Mouse (Mus musculus) midbrain, embryonic 14.5 days (tissue): ENCODE data around the gene Chrm4. TPM values are rescaled to one million over a fixed set of nuclear protein-coding genes. Genes with fewer than 3 reads are reported as not detected.
A peak's percentile ranks its signal among the peaks of the same experiment; 100 is the strongest.

Experiments
- ATAC-seq: fragments of 200-750 bp; cut with Nextera tagmentation; 2 replicates; pipeline ENCODE4 v1.8.0; 2017; ENCODE audit warnings: moderate number of reproducible peaks, moderate library complexity; ENCODE audit not compliant: low FRiP score, low TSS enrichment
- DNase-seq: peaks from one replicate; pipeline ENCODE4 v3.0.0-alpha.2; 2015
- H3K27ac ChIP-seq: fragments of 300-500 bp; sonication (generic); replicated peaks from 2 replicates; pipeline ENCODE4 v1.5.1; 2014; ENCODE audit warnings: mild to moderate bottlenecking, low read depth, low read length, moderate library complexity
- H3K27me3 ChIP-seq: fragments of 300-500 bp; sonication (generic); 2 replicates; pipeline ENCODE4 v1.6.1; 2014; ENCODE audit warnings: low read length, control low read depth, mixed read lengths; ENCODE audit not compliant: control insufficient read depth, insufficient read depth
- H3K36me3 ChIP-seq: fragments of 300-500 bp; sonication (generic); 2 replicates; pipeline ENCODE4 v1.6.1; 2014; ENCODE audit warnings: low read length, control low read depth; ENCODE audit not compliant: control insufficient read depth, insufficient read depth
- H3K4me1 ChIP-seq: fragments of 300-500 bp; sonication (generic); 2 replicates; pipeline ENCODE4 v1.6.1; 2014; ENCODE audit warnings: mild to moderate bottlenecking, antibody characterized with exemption, low read length, control low read depth; ENCODE audit not compliant: control insufficient read depth, insufficient read depth
- H3K4me2 ChIP-seq: fragments of 300-500 bp; sonication (generic); 2 replicates; pipeline ENCODE4 v1.6.1; 2014; ENCODE audit warnings: mild to moderate bottlenecking, low read length, moderate library complexity
- H3K4me3 ChIP-seq: fragments of 300-500 bp; sonication (generic); replicated peaks from 2 replicates; pipeline ENCODE4 v1.5.1; 2014; ENCODE audit warnings: low read depth, low read length
- H3K9ac ChIP-seq: fragments of 300-500 bp; sonication (generic); replicated peaks from 2 replicates; pipeline ENCODE4 v1.6.1; 2014; ENCODE audit warnings: mild to moderate bottlenecking, low read length, moderate library complexity
- H3K9me3 ChIP-seq: fragments of 300-500 bp; sonication (generic); 2 replicates; pipeline ENCODE4 v1.6.1; 2016; ENCODE audit warnings: low read length, control low read depth, mixed read lengths; ENCODE audit not compliant: control insufficient read depth
- WGBS: fragments of 180-500 bp; shearing (Covaris S2); extraction: QIAGEN DNeasy Blood & Tissue Kit; methylation state at CpG from one replicate; pipeline ENCODE4 v1.1.7; 2014; 5-methylcytosine and 5-hydroxymethylcytosine counted together
- polyA plus RNA-seq: library from polyadenylated mRNA; unstranded; fragments of >200 nt; fragmentation: Nextera tagmentation; extraction: Ambion mirVana; gene quantifications from 2 replicates; pipeline ENCODE4 v1.2.1, GENCODE M21; 2014

The Chrm4 gene
- polyA plus RNA-seq, 1 experiment from 2014 or later, result 0.34 TPM

DNA sequence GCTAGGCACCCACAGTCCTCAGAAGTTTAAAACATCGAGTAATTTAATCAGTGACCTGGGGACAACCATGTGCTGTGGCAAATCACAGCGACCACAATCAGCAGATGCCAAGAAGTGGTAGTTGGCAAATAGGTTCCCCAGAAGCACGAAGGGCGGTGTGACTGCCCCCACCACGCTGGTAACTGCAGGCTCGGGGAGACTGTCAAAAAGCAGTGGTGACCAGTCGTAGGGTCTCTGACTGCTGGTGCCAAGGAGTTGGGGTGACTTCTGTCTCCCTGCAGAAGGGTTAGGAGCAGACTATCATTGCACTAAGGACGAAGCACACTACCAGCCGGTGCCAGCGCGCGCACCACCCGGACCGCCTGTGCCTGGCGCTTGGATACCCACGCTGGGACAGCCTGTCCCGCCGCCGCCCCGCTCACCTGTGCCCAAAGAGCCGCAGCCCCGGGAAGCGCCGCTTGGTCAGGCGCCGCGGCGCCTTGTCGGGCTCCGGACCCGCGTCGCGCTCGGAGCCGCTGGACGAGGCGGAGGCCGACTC, 35.9 kb downstream of the Chrm4 start:
- under 1% methylated on average over 36 of the region's 39 CpGs for WGBS
- no peak; the same call in none of the 2 replicates for ATAC-seq
- H3K4me1 ChIP-seq, result peaks cover 17% of the 10 kb centered on the region

DNA sequence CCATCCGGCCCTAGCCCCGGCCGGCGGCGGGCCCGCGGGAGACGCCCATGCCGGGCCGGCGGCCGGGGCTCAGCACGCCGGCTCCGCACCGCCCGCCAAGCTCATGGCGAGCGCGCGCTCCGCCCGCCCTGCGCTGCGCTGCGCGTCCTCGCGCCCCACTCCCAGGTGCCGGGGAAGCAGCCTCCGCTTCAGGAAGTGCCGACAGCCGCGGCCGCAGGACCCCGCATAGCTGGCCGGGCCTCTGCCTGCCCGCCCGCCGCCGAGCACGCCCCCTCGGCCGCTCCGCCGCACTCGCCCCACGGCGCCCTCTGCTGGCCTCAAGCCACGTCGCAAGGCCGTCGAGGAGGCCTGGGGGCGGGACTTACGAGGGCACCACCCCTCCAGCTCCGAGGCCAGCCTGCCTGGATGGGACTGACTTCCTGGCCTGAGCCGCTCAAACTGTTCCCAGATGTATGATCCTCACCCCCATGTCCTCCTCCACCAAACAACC, 36.4 kb downstream of the Chrm4 start:
- H3K27me3 ChIP-seq, result no peaks in the 10 kb centered on the region
- DNase-seq (peak; percentile 95), ATAC-seq (peak; percentile 95)
- peak overlapping the region; percentile 77 for H3K27ac ChIP-seq
- H3K4me1 ChIP-seq, result peaks cover 17% of the 10 kb centered on the region
- peak overlapping the region; percentile 82 for H3K9ac ChIP-seq
- no peaks in the 10 kb centered on the region for H3K9me3 ChIP-seq
- H3K4me2 ChIP-seq, result peak overlapping the region; percentile 90
- H3K36me3 ChIP-seq, result no peaks in the 10 kb centered on the region
- peak overlapping the region; percentile 78 for H3K4me3 ChIP-seq
- 1% methylated on average over 56 of the region's 57 CpGs for WGBS

More for the DNA sequence above, 35.9 kb downstream of the Chrm4 start:
- H3K9me3 ChIP-seq, result no peaks in the 10 kb centered on the region
- no peaks in the 10 kb centered on the region for H3K36me3 ChIP-seq
- DNase-seq, result no peak
- H3K4me3 ChIP-seq, result peak overlapping the region; percentile 78
- H3K4me2 ChIP-seq, result peak overlapping the region; percentile 90
- peak overlapping the region; percentile 77 for H3K27ac ChIP-seq
- no peaks in the 10 kb centered on the region for H3K27me3 ChIP-seq
- H3K9ac ChIP-seq, result peak overlapping the region; percentile 82

DNA sequence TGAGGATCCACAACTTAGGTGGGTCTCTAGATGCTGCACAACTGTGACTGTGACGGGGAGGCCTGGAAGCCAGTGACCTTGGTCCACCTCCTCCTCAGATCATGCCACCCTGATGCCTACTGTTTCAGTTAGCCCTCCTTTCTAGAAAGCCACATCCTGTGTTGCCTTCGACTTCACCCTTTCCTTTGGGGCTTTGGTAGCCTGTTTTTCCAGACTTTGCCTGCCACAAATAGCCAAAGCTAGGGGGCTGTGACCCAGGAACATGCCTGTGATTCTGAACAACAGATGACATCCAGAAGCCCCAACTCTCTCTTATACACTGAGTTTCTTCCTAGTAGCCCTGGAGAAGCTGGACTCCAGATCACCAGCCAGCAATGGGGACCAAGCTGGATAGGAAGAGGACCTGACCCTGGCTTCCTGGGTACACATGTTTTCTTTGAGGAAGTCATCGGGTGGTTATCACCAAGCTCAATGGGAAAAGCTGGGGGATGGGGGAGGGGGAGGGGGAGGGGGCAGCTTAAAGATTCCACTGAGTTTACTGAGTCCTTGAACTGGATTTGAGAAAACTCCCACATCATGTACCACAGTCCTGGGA, 37.7 kb downstream of the Chrm4 start:
- Histone ChIP-seq H3K4me1 (peaks cover 17% of the 10 kb centered on the region), H3K9ac (no peak overlapping the region), H3K27me3 (no peaks in the 10 kb centered on the region), H3K4me3 (no peak overlapping the region), H3K4me2 (no peak overlapping the region), H3K9me3 (no peaks in the 10 kb centered on the region), H3K36me3 (no peaks in the 10 kb centered on the region), H3K27ac (no peak overlapping the region)
- ATAC-seq (no peak), DNase-seq (no peak)
- WGBS, result 79% methylated on average over 3 of the region's 3 CpGs

DNA sequence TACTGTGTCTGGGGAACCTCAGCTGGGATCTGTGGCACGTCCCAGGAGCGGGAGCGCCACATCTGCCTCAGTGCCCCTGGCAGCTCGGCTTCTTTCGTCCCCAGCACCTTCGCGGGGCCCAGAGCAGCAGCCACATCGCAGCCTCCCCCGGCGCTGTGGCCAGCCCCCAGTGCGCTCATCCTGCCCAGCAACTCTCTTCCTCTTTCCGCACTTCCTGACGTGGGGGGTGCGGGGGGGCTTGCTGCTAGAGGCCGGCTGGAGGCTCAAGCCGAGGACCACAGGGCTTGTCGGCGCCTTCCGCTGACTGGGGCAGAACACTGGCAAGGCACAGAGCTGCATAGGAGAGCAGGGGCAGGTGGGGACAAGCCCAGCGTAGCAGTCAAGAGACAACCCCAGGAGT, 38.4 kb downstream of the Chrm4 start:
- Histone ChIP-seq H3K27ac (no peak overlapping the region), H3K4me2 (peak overlapping the region; percentile 2; the same call in 1 of the 2 replicates)

DNA sequence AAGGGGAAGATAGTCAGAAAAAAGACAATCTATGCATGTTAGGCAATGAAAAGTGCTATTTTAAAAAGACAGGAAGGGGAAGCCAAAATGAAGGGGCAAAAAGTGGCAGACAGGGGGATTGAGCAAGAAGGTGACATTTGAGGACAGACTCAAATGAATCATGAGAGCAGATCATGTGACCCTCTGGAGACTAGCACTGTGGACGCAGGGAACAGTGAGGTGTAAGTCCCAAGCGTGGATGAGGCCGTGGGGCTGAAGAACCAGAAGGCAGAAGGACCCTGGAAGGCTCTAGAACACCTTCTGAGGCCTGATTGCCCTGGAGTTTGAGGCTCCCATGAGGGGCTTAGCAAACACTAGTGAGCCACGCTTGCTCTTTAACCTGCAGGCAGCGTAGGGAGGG, 39.3 kb downstream of the Chrm4 start:
- ATAC-seq, result no peak
- peaks cover 18% of the 10 kb centered on the region for H3K4me1 ChIP-seq

More for the DNA sequence above, 38.4 kb downstream of the Chrm4 start:
- H3K9ac ChIP-seq, result no peak overlapping the region
- H3K4me3 ChIP-seq, result no peak overlapping the region
- WGBS, result 23% methylated on average over 20 of the region's 20 CpGs
- DNase-seq, result no peak
- no peaks in the 10 kb centered on the region for H3K27me3 ChIP-seq
- H3K4me1 ChIP-seq, result peaks cover 13% of the 10 kb centered on the region
- no peak for ATAC-seq
- no peaks in the 10 kb centered on the region for H3K36me3 ChIP-seq
- no peaks in the 10 kb centered on the region for H3K9me3 ChIP-seq

DNA sequence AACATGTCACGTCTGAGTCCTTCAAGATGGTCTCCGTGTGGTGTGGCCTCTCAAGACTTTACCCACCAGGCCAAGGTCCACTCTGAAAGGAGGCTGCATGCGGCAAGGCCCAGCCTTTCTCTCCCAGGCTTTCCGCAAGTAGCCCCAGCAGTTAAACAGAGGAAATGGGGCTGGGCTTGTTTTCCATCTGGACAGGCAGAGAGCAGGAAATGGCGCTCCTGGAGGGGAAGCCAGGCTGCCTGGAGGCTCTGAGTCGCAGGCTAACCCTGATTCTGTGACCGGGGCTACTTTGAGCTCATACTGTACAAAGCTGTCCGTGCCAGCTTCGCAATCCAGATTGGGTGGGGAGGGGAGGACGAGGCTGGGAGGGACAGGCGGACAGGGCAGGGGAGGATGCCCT, 40.9 kb downstream of the Chrm4 start:
- no peaks in the 10 kb centered on the region for H3K27me3 ChIP-seq
- H3K4me3 ChIP-seq, result no peak overlapping the region
- no peak for ATAC-seq
- WGBS, result 73% methylated on average over 11 of the region's 11 CpGs
- H3K9me3 ChIP-seq, result no peaks in the 10 kb centered on the region
- H3K36me3 ChIP-seq, result no peaks in the 10 kb centered on the region
- H3K27ac ChIP-seq, result no peak overlapping the region
- no peak overlapping the region for H3K4me2 ChIP-seq
- DNase-seq, result no peak
- H3K9ac ChIP-seq, result no peak overlapping the region
- peaks cover 17% of the 10 kb centered on the region for H3K4me1 ChIP-seq

More for the DNA sequence above, 39.3 kb downstream of the Chrm4 start:
- DNase-seq, result no peak
- Histone ChIP-seq H3K4me2 (no peak overlapping the region), H3K36me3 (no peaks in the 10 kb centered on the region), H3K4me3 (no peak overlapping the region), H3K9ac (no peak overlapping the region), H3K9me3 (no peaks in the 10 kb centered on the region), H3K27ac (no peak overlapping the region), H3K27me3 (no peaks in the 10 kb centered on the region)
- WGBS, result 86% methylated on average over 5 of the region's 5 CpGs

DNA sequence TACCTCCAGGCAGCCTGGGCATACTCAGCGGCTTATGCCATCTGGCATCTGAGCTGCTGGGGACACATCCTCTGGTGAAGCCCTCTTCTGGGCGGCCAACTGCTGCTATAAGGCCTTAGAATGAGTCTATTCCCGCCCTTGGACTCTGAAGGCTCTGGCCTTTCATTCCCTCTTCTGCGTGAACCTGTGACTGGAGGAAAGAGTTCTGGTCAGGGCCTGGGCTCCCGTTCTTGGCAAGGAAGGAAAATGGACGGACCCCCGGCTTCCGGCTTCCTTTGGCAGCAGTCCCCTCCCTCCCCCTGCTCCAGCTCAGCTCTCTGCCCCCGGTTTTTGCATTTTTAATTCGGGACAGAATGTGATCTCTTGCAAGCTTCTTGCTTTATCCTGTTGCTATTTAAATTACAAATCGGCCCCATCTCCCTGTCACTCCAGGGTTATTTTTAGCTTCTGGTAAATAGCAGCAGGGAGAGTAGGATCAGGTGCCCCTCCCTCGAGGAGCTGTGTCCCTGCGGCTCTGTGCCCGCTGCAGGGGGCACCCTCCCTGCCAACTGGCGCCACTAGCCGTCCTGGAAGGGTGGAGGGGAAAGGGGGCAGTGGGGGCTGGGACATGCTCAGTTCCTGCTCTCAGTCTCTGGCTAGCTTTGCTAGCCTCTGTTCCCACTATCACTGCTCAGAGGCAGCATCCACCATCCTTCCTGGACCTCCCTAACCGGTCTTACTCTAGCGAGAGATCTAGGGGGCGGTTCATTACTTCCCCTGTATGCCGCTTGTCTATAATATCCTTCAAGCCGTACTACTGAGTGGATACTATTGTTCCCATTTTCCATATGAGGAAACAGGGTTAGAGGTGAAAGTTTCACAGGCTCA, 44.4 kb downstream of the Chrm4 start:
- no peaks in the 10 kb centered on the region for H3K36me3 ChIP-seq
- peaks cover 29% of the 10 kb centered on the region for H3K27me3 ChIP-seq
- H3K4me2 ChIP-seq, result peak overlapping the region; percentile 41
- peak overlapping the region; percentile 49; the same call in 1 of the 2 replicates for H3K27ac ChIP-seq
- peaks cover 25% of the 10 kb centered on the region for H3K4me1 ChIP-seq
- ATAC-seq (peak; percentile 49; the same call in 1 of the 2 replicates), DNase-seq (peak; percentile 61)
- peak overlapping the region; percentile 26 for H3K9ac ChIP-seq
- H3K4me3 ChIP-seq, result no peak overlapping the region
- WGBS, result 13% methylated on average over 21 of the region's 21 CpGs
- H3K9me3 ChIP-seq, result no peaks in the 10 kb centered on the region

DNA sequence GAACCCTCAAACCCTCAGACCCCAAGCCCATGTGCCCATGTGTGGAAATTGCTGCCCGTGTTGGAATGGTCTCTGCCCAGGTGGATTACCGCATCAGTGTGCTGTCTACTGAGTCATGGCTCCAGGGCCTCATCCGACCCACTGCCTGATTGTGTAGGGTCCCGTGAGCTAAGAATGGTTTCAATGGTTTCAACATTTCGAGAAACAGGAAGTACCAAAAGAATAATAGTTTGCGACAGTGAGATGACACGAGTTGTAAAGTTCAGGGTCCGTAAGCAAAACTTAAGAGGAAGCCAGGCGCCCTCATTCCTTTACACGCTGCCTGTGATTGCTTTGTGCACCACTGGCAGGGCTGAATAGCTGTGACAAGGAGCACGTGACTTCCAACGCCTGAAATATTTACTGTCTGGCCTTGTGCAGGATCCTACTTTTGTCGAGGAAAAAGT, 45.1 kb downstream of the Chrm4 start:
- Histone ChIP-seq H3K27ac (0 out of 2 replicates have a peak overlapping the region, but pooled peaks have one; percentile 49), H3K4me2 (no peak overlapping the region), H3K4me3 (no peak overlapping the region), H3K36me3 (no peaks in the 10 kb centered on the region), H3K4me1 (peaks cover 25% of the 10 kb centered on the region), H3K9ac (no peak overlapping the region; the same call in 1 of the 2 replicates), H3K27me3 (peaks cover 35% of the 10 kb centered on the region), H3K9me3 (no peaks in the 10 kb centered on the region)
- ATAC-seq (no peak), DNase-seq (no peak)
- WGBS, result 38% methylated on average over 13 of the region's 13 CpGs
